Mouse (Mus musculus): ENCODE measurements around the gene Ubxn6. TPM values are rescaled to one million over a fixed set of nuclear protein-coding genes. Genes with fewer than 3 reads are reported as not detected.
"Not testable (repeated sequence)": the region's sequence is repeated elsewhere in the genome, so short reads cannot be mapped to it uniquely, and the experiment has no call there.

Gene Ubxn6
- total RNA-seq, 2 experiments from 2014 or later, result 91.2 to 98.3 TPM

- no peak for TF ChIP-seq CTCF (IDR thresholded peaks at IDR 0.05)
- Histone ChIP-seq H3K27ac (peak overlapping the region; percentile 92), H3K4me3 (peak overlapping the region; percentile 71)
- intact Hi-C loops (cut with DNase I), result loop anchor here (2.0 kb wide), 2 partner anchors 37 to 117 kb away; partner anchors contain the start of gene Sh3gl1
- DNase-seq (ENCODE audit: extremely low spot score in 1 of 2, low spot score in 2 of 2), result peak; percentile 61 to 68
Measured at GRCm38 (mm10) chr17:56074097-56074826, 566 bp downstream of the Ubxn6 start.

- no peak overlapping the region for H3K27ac ChIP-seq
- no peak for DNase-seq (ENCODE audit: extremely low spot score in 1 of 2, low spot score in 2 of 2)
- no peak for TF ChIP-seq CTCF (IDR thresholded peaks at IDR 0.05)
- intact Hi-C loops (cut with DNase I), result no loop called here
- no peak overlapping the region for H3K4me3 ChIP-seq
Measured at GRCm38 (mm10) chr17:56072243-56072642, 2.6 kb downstream of the Ubxn6 start.

GRCm38 (mm10) chr17:56071126-56071525 lies 3.7 kb downstream of the Ubxn6 start:
- no peak for DNase-seq (ENCODE audit: extremely low spot score in 1 of 2, low spot score in 2 of 2)
- Histone ChIP-seq H3K27ac (no peak overlapping the region), H3K4me3 (no peak overlapping the region)
- intact Hi-C loops (cut with DNase I), result no loop called here
- TF ChIP-seq CTCF (IDR thresholded peaks at IDR 0.05), result no peak

- no peak for TF ChIP-seq CTCF (IDR thresholded peaks at IDR 0.05)
- DNase-seq (ENCODE audit: extremely low spot score in 1 of 2, low spot score in 2 of 2), result no peak
- intact Hi-C loops (cut with DNase I), result no loop called here
- no peak overlapping the region for H3K4me3 ChIP-seq
- H3K27ac ChIP-seq, result no peak overlapping the region
Measured at GRCm38 (mm10) chr17:56069066-56069465, 5.8 kb downstream of the Ubxn6 start.

GRCm38 (mm10) chr17:56066451-56066850 lies 8.4 kb downstream of the Ubxn6 start:
- intact Hi-C loops (cut with DNase I), result no loop called here

GRCm38 (mm10) chr17:56065715-56066114 lies 9.1 kb downstream of the Ubxn6 start:
- H3K4me3 ChIP-seq; intact Hi-C loops (cut with DNase I); H3K27ac ChIP-seq; DNase-seq (ENCODE audit: extremely low spot score in 1 of 2, low spot score in 2 of 2): not testable (repeated sequence)
- peak; percentile 20; the same call in 1 of the 2 replicates for TF ChIP-seq CTCF (IDR thresholded peaks at IDR 0.05)

More at GRCm38 (mm10) chr17:56066451-56066850, 8.4 kb downstream of the Ubxn6 start:
- Histone ChIP-seq H3K27ac (no peak overlapping the region), H3K4me3 (no peak overlapping the region)
- no peak for TF ChIP-seq CTCF (IDR thresholded peaks at IDR 0.05)
- no peak for DNase-seq (ENCODE audit: extremely low spot score in 1 of 2, low spot score in 2 of 2)

- DNase-seq (ENCODE audit: extremely low spot score in 1 of 2, low spot score in 2 of 2), result peak in 1 of 2 experiments; percentile 6
- TF ChIP-seq CTCF (IDR thresholded peaks at IDR 0.05), result no peak
- Histone ChIP-seq H3K27ac (no peak overlapping the region), H3K4me3 (no peak overlapping the region)
- intact Hi-C loops (cut with DNase I), result no loop called here
Measured at GRCm38 (mm10) chr17:56062081-56062480, 12.7 kb downstream of the Ubxn6 start.

- Histone ChIP-seq H3K4me3 (no peak overlapping the region), H3K27ac (no peak overlapping the region)
- intact Hi-C loops (cut with DNase I), result no loop called here
- TF ChIP-seq CTCF (IDR thresholded peaks at IDR 0.05), result no peak; the same call in 1 of the 2 replicates
- no peak for DNase-seq (ENCODE audit: extremely low spot score in 1 of 2, low spot score in 2 of 2)
Measured at GRCm38 (mm10) chr17:56057381-56058120, 17.3 kb downstream of the Ubxn6 start.

- no peak for DNase-seq (ENCODE audit: extremely low spot score in 1 of 2, low spot score in 2 of 2)
- no peak overlapping the region for H3K27ac ChIP-seq
- TF ChIP-seq CTCF (IDR thresholded peaks at IDR 0.05), result no peak
- H3K4me3 ChIP-seq, result no peak overlapping the region
- intact Hi-C loops (cut with DNase I), result no loop called here
Measured at GRCm38 (mm10) chr17:56055945-56056678, 18.7 kb downstream of the Ubxn6 start.

- DNase-seq (ENCODE audit: extremely low spot score in 1 of 2, low spot score in 2 of 2), result no peak
- TF ChIP-seq CTCF (IDR thresholded peaks at IDR 0.05), result no peak
- no peak overlapping the region for H3K27ac ChIP-seq
- H3K4me3 ChIP-seq, result no peak overlapping the region
- intact Hi-C loops (cut with DNase I), result no loop called here
Measured at GRCm38 (mm10) chr17:56054938-56055337, 19.9 kb downstream of the Ubxn6 start.

- intact Hi-C loops (cut with DNase I), result no loop called here
- no peak overlapping the region for H3K27ac ChIP-seq
Measured at GRCm38 (mm10) chr17:56051369-56051768, 23.5 kb downstream of the Ubxn6 start.

GRCm38 (mm10) chr17:56040857-56041163 lies 34.0 kb downstream of the Ubxn6 start:
- TF ChIP-seq CTCF (IDR thresholded peaks at IDR 0.05), result no peak
- no peak overlapping the region for H3K27ac ChIP-seq
- intact Hi-C loops (cut with DNase I), result no loop called here
- DNase-seq (ENCODE audit: extremely low spot score in 1 of 2, low spot score in 2 of 2), result peak in 1 of 2 experiments; percentile 9
- peak overlapping the region; percentile 78 for H3K4me3 ChIP-seq

More at GRCm38 (mm10) chr17:56051369-56051768, 23.5 kb downstream of the Ubxn6 start:
- no peak for DNase-seq (ENCODE audit: extremely low spot score in 1 of 2, low spot score in 2 of 2)
- no peak for TF ChIP-seq CTCF (IDR thresholded peaks at IDR 0.05)
- no peak overlapping the region for H3K4me3 ChIP-seq
